Mouse (Mus musculus): ENCODE measurements at regions not wholly inside any gene's neighbourhood (a gene's known extent, or its start where the extent isn't known, plus 50 kb on each side); places are given as distances from the start of the nearest gene placed in this dataset.

GRCm38 (mm10) chr11:114611690-114612089, 56.6 kb upstream of the Rpl38 start:
- DNase-seq (ENCODE audit: extremely low read depth, low read depth, low spot score) = no peak

- DNase-seq (ENCODE audit: extremely low read depth, low read depth, low spot score) = no peak
These were observed 60.3 kb upstream of the Rpl38 start for GRCm38 (mm10) chr11:114608009-114608408.

GRCm38 (mm10) chr11:114603108-114603507, 65.2 kb upstream of the Rpl38 start:
- no peak for DNase-seq (ENCODE audit: extremely low read depth, low read depth, low spot score)

- no peak for DNase-seq (ENCODE audit: extremely low read depth, low read depth, low spot score)
These were observed 71.1 kb upstream of the Rpl38 start for GRCm38 (mm10) chr11:114597225-114597624.

- no peak for DNase-seq (ENCODE audit: extremely low read depth, low read depth, low spot score)
These were observed 75.4 kb upstream of the Rpl38 start for GRCm38 (mm10) chr11:114592961-114593360.

GRCm38 (mm10) chr11:114588554-114588953, 79.8 kb upstream of the Rpl38 start:
- DNase-seq (ENCODE audit: extremely low read depth, low read depth, low spot score) = no peak

GRCm38 (mm10) chr11:114587986-114588385, 80.3 kb upstream of the Rpl38 start:
- DNase-seq (ENCODE audit: extremely low read depth, low read depth, low spot score) = no peak

- DNase-seq (ENCODE audit: extremely low read depth, low read depth, low spot score) = no peak
These were observed 81.9 kb upstream of the Rpl38 start for GRCm38 (mm10) chr11:114586400-114586799.

GRCm38 (mm10) chr11:114584804-114585203, 83.5 kb upstream of the Rpl38 start:
- DNase-seq (ENCODE audit: extremely low read depth, low read depth, low spot score) = no peak

- no peak for DNase-seq (ENCODE audit: extremely low read depth, low read depth, low spot score)
These were observed 84.2 kb upstream of the Rpl38 start for GRCm38 (mm10) chr11:114584146-114584545.

- DNase-seq (ENCODE audit: extremely low read depth, low read depth, low spot score) = no peak
These were observed 88.3 kb upstream of the Rpl38 start for GRCm38 (mm10) chr11:114579986-114580385.

GRCm38 (mm10) chr11:114578551-114578950, 89.8 kb upstream of the Rpl38 start:
- no peak for DNase-seq (ENCODE audit: extremely low read depth, low read depth, low spot score)

- DNase-seq (ENCODE audit: extremely low read depth, low read depth, low spot score) = no peak
These were observed 91.5 kb upstream of the Rpl38 start for GRCm38 (mm10) chr11:114576803-114577202.

GRCm38 (mm10) chr11:114571144-114571869, 97.0 kb upstream of the Rpl38 start:
- no peak for DNase-seq (ENCODE audit: extremely low read depth, low read depth, low spot score)

GRCm38 (mm10) chr11:114570076-114570475, 98.2 kb upstream of the Rpl38 start:
- DNase-seq (ENCODE audit: extremely low read depth, low read depth, low spot score) = no peak

GRCm38 (mm10) chr11:114567814-114568800, 100.2 kb upstream of the Rpl38 start:
- no peak for DNase-seq (ENCODE audit: extremely low read depth, low read depth, low spot score)

- DNase-seq (ENCODE audit: extremely low read depth, low read depth, low spot score) = no peak
These were observed 101.1 kb upstream of the Rpl38 start for GRCm38 (mm10) chr11:114567045-114567780.

- DNase-seq (ENCODE audit: extremely low read depth, low read depth, low spot score) = no peak
These were observed 103.4 kb upstream of the Rpl38 start for GRCm38 (mm10) chr11:114564949-114565348.

- DNase-seq (ENCODE audit: extremely low read depth, low read depth, low spot score) = no peak
These were observed 105.2 kb upstream of the Rpl38 start for GRCm38 (mm10) chr11:114563172-114563571.

GRCm38 (mm10) chr11:114554576-114554975, 113.7 kb upstream of the Rpl38 start:
- no peak for DNase-seq (ENCODE audit: extremely low read depth, low read depth, low spot score)

GRCm38 (mm10) chr11:114553992-114554391, 114.3 kb upstream of the Rpl38 start:
- DNase-seq (ENCODE audit: extremely low read depth, low read depth, low spot score) = no peak
